Mouse (Mus musculus) kidney, adult 11 months (tissue): ENCODE measurements around the gene Nos1ap.

Experiments used
- DNase-seq: peaks from one replicate; pipeline ENCODE4 v3.0.0; 2022

Nos1ap gene

GRCm38 (mm10) chr1:170343081-170343480 is 246.6 kb downstream of the Nos1ap start:
- no peak for DNase-seq

- no peak for DNase-seq
Measured at GRCm38 (mm10) chr1:170339943-170340342, 249.7 kb downstream of the Nos1ap start.

- DNase-seq: no peak
Measured at GRCm38 (mm10) chr1:170332775-170333174, 256.9 kb downstream of the Nos1ap start.

- no peak for DNase-seq
Measured at GRCm38 (mm10) chr1:170331926-170332325, 257.7 kb downstream of the Nos1ap start.

- no peak for DNase-seq
Measured at GRCm38 (mm10) chr1:170325277-170325676, 264.4 kb downstream of the Nos1ap start.

- no peak for DNase-seq
Measured at GRCm38 (mm10) chr1:170324312-170324711, 265.3 kb downstream of the Nos1ap start.

- no peak for DNase-seq
Measured at GRCm38 (mm10) chr1:170323001-170323400, 266.7 kb downstream of the Nos1ap start.

- no peak for DNase-seq
Measured at GRCm38 (mm10) chr1:170322046-170322445, 267.6 kb downstream of the Nos1ap start.

GRCm38 (mm10) chr1:170311431-170311830 is 278.2 kb downstream of the Nos1ap start:
- DNase-seq: no peak

- DNase-seq: no peak
Measured at GRCm38 (mm10) chr1:170308503-170308902, 281.2 kb downstream of the Nos1ap start, which contains the start of gene Spata46. Gene Spata46, plus strand, starts transcription at chr1:170308803.

- no peak for DNase-seq
Measured at GRCm38 (mm10) chr1:170306232-170306631, 283.4 kb downstream of the Nos1ap start, which contains the start of gene Gm7694. Gene Gm7694, minus strand, starts transcription at chr1:170306332.

- DNase-seq: no peak
Measured at GRCm38 (mm10) chr1:170305002-170305401, 284.7 kb downstream of the Nos1ap start.

GRCm38 (mm10) chr1:170303103-170303502 is 286.6 kb downstream of the Nos1ap start:
- DNase-seq: no peak

GRCm38 (mm10) chr1:170302456-170302855 is 287.2 kb downstream of the Nos1ap start:
- DNase-seq: no peak

- no peak for DNase-seq
Measured at GRCm38 (mm10) chr1:170301686-170302085, 288.0 kb downstream of the Nos1ap start.

- no peak for DNase-seq
Measured at GRCm38 (mm10) chr1:170299496-170299895, 290.2 kb downstream of the Nos1ap start.

GRCm38 (mm10) chr1:170294786-170295570 is 294.7 kb downstream of the Nos1ap start:
- no peak for DNase-seq

GRCm38 (mm10) chr1:170293257-170293656 is 296.4 kb downstream of the Nos1ap start:
- no peak for DNase-seq

- DNase-seq: peak; percentile 48
Measured at GRCm38 (mm10) chr1:170292239-170292951, 297.3 kb downstream of the Nos1ap start.

GRCm38 (mm10) chr1:170282415-170283129 is 307.1 kb downstream of the Nos1ap start:
- DNase-seq: no peak

GRCm38 (mm10) chr1:170277016-170277415 is 312.6 kb downstream of the Nos1ap start, which contains the start of gene Sh2d1b1:
Gene Sh2d1b1, plus strand, starts transcription at chr1:170277320.
- DNase-seq: no peak

GRCm38 (mm10) chr1:170273252-170273651 is 316.4 kb downstream of the Nos1ap start:
- no peak for DNase-seq

- no peak for DNase-seq
Measured at GRCm38 (mm10) chr1:170270696-170271095, 319.0 kb downstream of the Nos1ap start.
